Mouse (Mus musculus) limb, embryonic 10.5 days (tissue): ENCODE results near the gene Rictor. TPM values are rescaled to one million over a fixed set of nuclear protein-coding genes. Genes with fewer than 3 reads are reported as not detected.

Experiments
- polyA plus RNA-seq: library from polyadenylated mRNA; unstranded; fragments of >200 nt; fragmentation: Nextera tagmentation; extraction: Ambion mirVana; gene quantifications from 2 replicates; pipeline ENCODE4 v1.2.1, GENCODE M21; 2016

The Rictor gene
- polyA plus RNA-seq, 1 experiment from 2014 or later: 37.7 TPM

Other genes starting within 250 kb of the Rictor start
- 1.5 and 2.9 TPM in 2 replicates for gene Fyb, start 185.5 kb upstream of the Rictor start, polyA plus RNA-seq
- gene Osmr, start 166.6 kb downstream of the Rictor start, polyA plus RNA-seq: 0.26 and 0.31 TPM in 2 replicates